Mouse (Mus musculus) limb, embryonic 13.5 days (tissue): Measurements from ENCODE around the gene Nebl. TPM values are rescaled to one million over a fixed set of nuclear protein-coding genes. Genes with fewer than 3 reads are reported as not detected.

Experiments used
- ATAC-seq: fragments of 200-750 bp; cut with Nextera tagmentation; 2 replicates; pipeline ENCODE4 v1.8.0; 2017; ENCODE audit warnings: low read depth, moderate number of reproducible peaks, moderate TSS enrichment; ENCODE audit not compliant: low FRiP score
- H3K27ac ChIP-seq: fragments of 300-500 bp; sonication (generic); 2 replicates; pipeline ENCODE4 v1.5.1; 2015; ENCODE audit warnings: inconsistent platforms, mild to moderate bottlenecking, moderate library complexity
- H3K27me3 ChIP-seq: fragments of 300-500 bp; sonication (generic); 2 replicates; pipeline ENCODE4 v1.6.1; 2015; ENCODE audit warnings: mild to moderate bottlenecking, inconsistent platforms
- H3K36me3 ChIP-seq: fragments of 300-500 bp; sonication (generic); 2 replicates; pipeline ENCODE4 v1.6.1; 2015; ENCODE audit warnings: inconsistent platforms, mild to moderate bottlenecking, moderate library complexity
- H3K4me1 ChIP-seq: fragments of 300-500 bp; sonication (generic); 2 replicates; pipeline ENCODE4 v1.6.1; 2015; ENCODE audit warnings: inconsistent platforms
- H3K4me2 ChIP-seq: fragments of 300-500 bp; sonication (generic); replicated peaks from 2 replicates; pipeline ENCODE4 v1.6.1; 2015; ENCODE audit warnings: inconsistent platforms, mild to moderate bottlenecking, moderate library complexity
- H3K4me3 ChIP-seq: fragments of 300-500 bp; sonication (generic); 2 replicates; pipeline ENCODE4 v1.5.1; 2015; ENCODE audit warnings: moderate library complexity, mild to moderate bottlenecking, inconsistent platforms
- H3K9ac ChIP-seq: fragments of 300-500 bp; sonication (generic); 2 replicates; pipeline ENCODE4 v1.6.1; 2015; ENCODE audit warnings: mild to moderate bottlenecking, inconsistent platforms
- H3K9me3 ChIP-seq: fragments of 300-500 bp; sonication (generic); 2 replicates; pipeline ENCODE4 v1.6.1; 2016; ENCODE audit warnings: inconsistent platforms
- WGBS: fragments of 180-500 bp; shearing (Covaris S2); methylation state at CpG from one replicate; pipeline ENCODE4 v1.1.7; 2015; 5-methylcytosine and 5-hydroxymethylcytosine counted together
- polyA plus RNA-seq: library from polyadenylated mRNA; unstranded; fragments of >200 nt; fragmentation: Nextera tagmentation; extraction: Ambion mirVana; gene quantifications from 2 replicates; pipeline ENCODE4 v1.2.1, GENCODE M21; 2015

The Nebl gene
- polyA plus RNA-seq, 1 experiment from 2014 or later, result 20.8 TPM

GRCm38 (mm10) chr2:17460434-17460833 lies 270.8 kb downstream of the Nebl start:
- 61% methylated on average over 2 of the region's 2 CpGs for WGBS
- Histone ChIP-seq H3K9me3 (no peaks in the 10 kb centered on the region), H3K36me3 (no peaks in the 10 kb centered on the region), H3K4me1 (peaks cover 2% of the 10 kb centered on the region; the same call in 1 of the 2 replicates), H3K4me3 (no peak overlapping the region), H3K27ac (no peak overlapping the region), H3K4me2 (no peak overlapping the region), H3K27me3 (no peaks in the 10 kb centered on the region), H3K9ac (no peak overlapping the region)
- ATAC-seq, result no peak

DNA sequence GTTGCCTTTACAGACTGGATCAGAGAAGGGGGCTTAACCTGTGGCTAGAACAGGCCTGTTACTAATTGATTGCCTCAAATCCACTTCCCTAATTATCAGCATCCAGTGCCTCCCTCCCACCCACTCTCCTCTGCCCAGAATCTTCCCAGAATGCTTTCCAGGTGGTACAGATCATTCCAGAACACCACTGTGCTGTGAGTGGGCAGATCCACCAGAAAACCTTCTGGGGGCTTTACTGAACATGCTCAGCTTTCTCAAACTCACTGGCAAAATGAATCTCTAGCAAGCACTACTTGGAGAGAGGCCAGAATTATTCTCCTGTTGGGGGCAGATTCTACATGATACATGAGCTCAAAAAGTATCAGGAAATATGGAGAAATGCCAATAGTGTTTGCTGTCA lies 277.6 kb downstream of the Nebl start:
- H3K27ac ChIP-seq, result no peak overlapping the region

GRCm38 (mm10) chr2:17448341-17448740 lies 282.9 kb downstream of the Nebl start:
- Histone ChIP-seq H3K4me1 (no peaks in the 10 kb centered on the region), H3K27me3 (no peaks in the 10 kb centered on the region), H3K27ac (no peak overlapping the region), H3K36me3 (no peaks in the 10 kb centered on the region), H3K9ac (no peak overlapping the region), H3K9me3 (no peaks in the 10 kb centered on the region), H3K4me3 (no peak overlapping the region), H3K4me2 (no peak overlapping the region)
- ATAC-seq, result no peak

More for the DNA sequence above, 277.6 kb downstream of the Nebl start:
- Histone ChIP-seq H3K4me1 (no peaks in the 10 kb centered on the region), H3K9ac (no peak overlapping the region), H3K9me3 (no peaks in the 10 kb centered on the region), H3K4me2 (no peak overlapping the region), H3K36me3 (no peaks in the 10 kb centered on the region), H3K27me3 (no peaks in the 10 kb centered on the region), H3K4me3 (no peak overlapping the region)
- no peak for ATAC-seq

- 18% methylated on average over 7 of the region's 7 CpGs for WGBS
- Histone ChIP-seq H3K9ac (no peak overlapping the region), H3K27ac (no peak overlapping the region), H3K4me3 (no peak overlapping the region), H3K27me3 (no peaks in the 10 kb centered on the region), H3K36me3 (no peaks in the 10 kb centered on the region), H3K4me1 (no peaks in the 10 kb centered on the region), H3K4me2 (no peak overlapping the region), H3K9me3 (no peaks in the 10 kb centered on the region)
- ATAC-seq, result no peak
Observed at GRCm38 (mm10) chr2:17443581-17443980, 287.7 kb downstream of the Nebl start.

DNA sequence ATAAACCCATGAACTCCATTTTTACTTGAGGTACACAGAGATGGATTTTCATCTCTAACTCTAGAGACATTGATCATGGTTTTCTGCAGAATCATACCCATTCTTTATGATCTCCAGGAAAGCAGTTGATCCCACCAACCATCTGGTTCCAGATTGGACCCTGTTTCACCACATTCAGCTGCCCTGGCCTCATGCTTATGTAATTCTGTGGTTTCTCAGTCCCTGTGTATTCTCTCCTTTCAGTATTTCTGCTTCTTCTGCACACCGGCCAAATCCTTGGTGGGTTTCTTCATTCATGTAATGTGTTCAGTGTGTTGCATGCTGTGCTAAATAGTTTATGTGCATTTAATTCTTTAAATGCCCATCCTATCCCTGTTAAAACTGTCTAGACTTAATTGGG lies 292.9 kb downstream of the Nebl start:
- Histone ChIP-seq H3K9ac (no peak overlapping the region), H3K4me3 (no peak overlapping the region), H3K36me3 (no peaks in the 10 kb centered on the region), H3K27ac (no peak overlapping the region), H3K4me2 (no peak overlapping the region), H3K4me1 (no peaks in the 10 kb centered on the region), H3K9me3 (no peaks in the 10 kb centered on the region), H3K27me3 (no peaks in the 10 kb centered on the region)
- no peak for ATAC-seq
- WGBS, result 77% methylated on average over 1 of the region's 1 CpGs

- no peak overlapping the region for H3K9ac ChIP-seq
- no peaks in the 10 kb centered on the region for H3K4me1 ChIP-seq
- H3K27ac ChIP-seq, result no peak overlapping the region
- no peak for ATAC-seq
- H3K4me2 ChIP-seq, result no peak overlapping the region
- WGBS, result 89% methylated on average over 10 of the region's 10 CpGs
- H3K27me3 ChIP-seq, result no peaks in the 10 kb centered on the region
- no peaks in the 10 kb centered on the region for H3K36me3 ChIP-seq
- no peak overlapping the region for H3K4me3 ChIP-seq
- H3K9me3 ChIP-seq, result no peaks in the 10 kb centered on the region
Observed at GRCm38 (mm10) chr2:17436739-17437440, 294.4 kb downstream of the Nebl start.

DNA sequence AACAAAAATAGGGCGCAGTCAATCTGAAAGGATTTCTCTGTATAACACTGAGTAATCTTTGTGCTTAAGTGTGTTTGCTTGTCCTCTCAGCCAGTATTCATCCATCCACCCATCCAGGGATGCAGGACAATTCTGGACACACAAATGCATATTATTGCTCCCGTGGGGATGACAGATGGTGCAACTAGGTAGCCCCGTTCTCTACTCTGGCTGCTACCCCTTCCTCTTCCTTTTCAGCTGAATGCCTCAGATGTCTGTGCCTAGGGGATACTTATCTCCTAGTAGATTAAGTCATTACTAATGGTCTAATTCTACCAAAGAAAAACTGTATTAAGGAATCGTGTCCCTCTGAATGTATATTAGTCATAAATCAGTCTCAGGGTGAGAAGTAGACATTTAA lies 296.0 kb downstream of the Nebl start:
- no peaks in the 10 kb centered on the region for H3K36me3 ChIP-seq
- H3K27ac ChIP-seq, result no peak overlapping the region
- WGBS, result 83% methylated on average over 4 of the region's 4 CpGs
- no peak overlapping the region for H3K9ac ChIP-seq
- ATAC-seq, result no peak
- no peak overlapping the region for H3K4me3 ChIP-seq
- H3K27me3 ChIP-seq, result no peaks in the 10 kb centered on the region
- H3K9me3 ChIP-seq, result no peaks in the 10 kb centered on the region
- H3K4me2 ChIP-seq, result no peak overlapping the region
- H3K4me1 ChIP-seq, result no peaks in the 10 kb centered on the region

- Histone ChIP-seq H3K4me2 (no peak overlapping the region), H3K9me3 (no peaks in the 10 kb centered on the region), H3K4me1 (no peaks in the 10 kb centered on the region), H3K27ac (no peak overlapping the region), H3K4me3 (no peak overlapping the region), H3K36me3 (no peaks in the 10 kb centered on the region), H3K27me3 (no peaks in the 10 kb centered on the region), H3K9ac (no peak overlapping the region)
- no peak for ATAC-seq
- WGBS, result 86% methylated on average over 4 of the region's 4 CpGs
Observed at GRCm38 (mm10) chr2:17429028-17429427, 302.2 kb downstream of the Nebl start.

DNA sequence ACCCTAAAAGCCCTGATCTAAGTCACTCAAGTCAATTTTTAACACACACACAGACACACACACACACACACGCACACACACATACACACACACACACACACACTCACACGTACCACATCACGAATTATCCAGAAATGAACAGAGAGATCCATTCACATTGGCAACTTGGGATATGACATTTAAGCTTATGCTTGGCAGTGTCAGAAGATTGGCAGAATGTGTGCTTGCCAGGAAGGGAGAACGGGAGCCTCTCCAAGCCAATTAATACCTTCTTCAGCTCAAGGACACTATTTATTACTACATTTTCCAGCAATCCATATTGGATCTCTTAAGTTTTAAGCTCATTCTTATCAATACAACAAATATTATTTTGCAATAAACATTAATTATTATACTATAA lies 303.1 kb downstream of the Nebl start:
- no peak for ATAC-seq
- H3K4me3 ChIP-seq, result no peak overlapping the region
- WGBS, result 82% methylated on average over 4 of the region's 4 CpGs
- H3K4me1 ChIP-seq, result no peaks in the 10 kb centered on the region
- no peaks in the 10 kb centered on the region for H3K36me3 ChIP-seq
- no peaks in the 10 kb centered on the region for H3K27me3 ChIP-seq
- no peak overlapping the region for H3K4me2 ChIP-seq
- no peak overlapping the region for H3K27ac ChIP-seq
- no peaks in the 10 kb centered on the region for H3K9me3 ChIP-seq
- H3K9ac ChIP-seq, result no peak overlapping the region

DNA sequence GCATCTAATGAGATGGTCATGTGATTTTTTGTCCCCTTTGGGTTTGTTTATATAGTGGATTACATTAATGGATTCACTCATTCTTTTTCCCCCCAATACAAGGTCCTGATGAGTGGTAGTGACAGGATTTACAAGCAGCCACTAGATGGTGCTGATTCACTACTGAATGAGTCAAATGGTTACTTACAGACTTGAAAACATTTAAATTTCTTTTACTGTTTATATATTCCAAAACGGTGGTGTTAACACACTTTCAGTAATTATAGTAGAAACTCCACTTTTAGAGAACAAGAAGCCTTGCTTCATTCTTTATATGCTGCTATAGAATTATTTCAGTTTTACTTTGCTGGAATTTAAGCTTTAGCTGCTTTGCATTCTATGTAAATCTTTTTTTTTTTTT lies 308.3 kb downstream of the Nebl start:
- no peak for ATAC-seq
- Histone ChIP-seq H3K4me2 (no peak overlapping the region), H3K4me3 (no peak overlapping the region), H3K36me3 (no peaks in the 10 kb centered on the region), H3K9me3 (no peaks in the 10 kb centered on the region), H3K27me3 (no peaks in the 10 kb centered on the region), H3K4me1 (no peaks in the 10 kb centered on the region), H3K27ac (no peak overlapping the region), H3K9ac (no peak overlapping the region)
- WGBS, result 0% methylated on average over 1 of the region's 1 CpGs

- no peak overlapping the region for H3K4me3 ChIP-seq
- no peaks in the 10 kb centered on the region for H3K9me3 ChIP-seq
- WGBS, result 19% methylated on average over 4 of the region's 4 CpGs
Observed at GRCm38 (mm10) chr2:17415347-17415746, 315.9 kb downstream of the Nebl start.

DNA sequence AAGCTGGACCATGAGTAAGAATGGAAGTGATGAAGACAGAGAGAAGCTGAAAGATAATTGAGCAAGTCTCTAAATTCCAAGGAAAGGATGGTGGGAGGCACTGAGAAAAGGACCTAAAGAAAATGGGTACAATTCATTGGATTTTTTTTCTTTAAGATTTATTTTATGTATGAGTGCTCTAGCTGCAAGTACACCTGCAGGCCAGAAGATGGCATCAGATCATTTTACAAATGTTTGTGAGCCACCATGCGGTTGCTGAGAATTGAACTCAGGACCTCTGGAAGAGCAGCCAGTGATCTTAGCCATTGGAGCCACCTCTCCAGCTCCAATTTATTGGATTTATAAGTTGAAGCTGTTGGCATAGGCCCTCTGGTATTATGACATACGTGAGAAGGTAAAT lies 316.9 kb downstream of the Nebl start:
- no peak overlapping the region for H3K4me3 ChIP-seq
- WGBS, result 85% methylated on average over 2 of the region's 2 CpGs
- H3K9ac ChIP-seq, result no peak overlapping the region
- H3K9me3 ChIP-seq, result no peaks in the 10 kb centered on the region
- no peak overlapping the region for H3K27ac ChIP-seq
- no peak overlapping the region for H3K4me2 ChIP-seq
- no peaks in the 10 kb centered on the region for H3K4me1 ChIP-seq
- H3K36me3 ChIP-seq, result no peaks in the 10 kb centered on the region
- H3K27me3 ChIP-seq, result no peaks in the 10 kb centered on the region
- ATAC-seq, result no peak

More at GRCm38 (mm10) chr2:17415347-17415746, 315.9 kb downstream of the Nebl start:
- Histone ChIP-seq H3K9ac (no peak overlapping the region), H3K27ac (no peak overlapping the region), H3K4me2 (no peak overlapping the region), H3K27me3 (no peaks in the 10 kb centered on the region), H3K4me1 (no peaks in the 10 kb centered on the region), H3K36me3 (no peaks in the 10 kb centered on the region)
- ATAC-seq, result no peak

GRCm38 (mm10) chr2:17413496-17414268 lies 317.6 kb downstream of the Nebl start:
- H3K9me3 ChIP-seq, result no peaks in the 10 kb centered on the region
- H3K9ac ChIP-seq, result no peak overlapping the region
- no peaks in the 10 kb centered on the region for H3K4me1 ChIP-seq
- no peak for ATAC-seq
- H3K27me3 ChIP-seq, result no peaks in the 10 kb centered on the region
- H3K4me3 ChIP-seq, result no peak overlapping the region
- WGBS, result 71% methylated on average over 8 of the region's 8 CpGs
- H3K36me3 ChIP-seq, result no peaks in the 10 kb centered on the region
- no peak overlapping the region for H3K4me2 ChIP-seq
- no peak overlapping the region for H3K27ac ChIP-seq
